Mouse (Mus musculus) CH12.LX (cell line): ENCODE data around the gene Nexn. TPM values are rescaled to one million over a fixed set of nuclear protein-coding genes. Genes with fewer than 3 reads are reported as not detected.

Experiments
- DNase-seq: peaks from one replicate; pipeline ENCODE4 v3.0.0-alpha.2; 2013; ENCODE audit errors: extremely low read depth
- H3K27ac ChIP-seq: 2 replicates; pipeline ENCODE4 v1.5.1; 2012; ENCODE audit warnings: low read depth, mild to moderate bottlenecking, control low read depth, moderate library complexity; ENCODE audit not compliant: insufficient read depth
- H3K27me3 ChIP-seq: replicated peaks from 2 replicates; pipeline ENCODE3; 2012; ENCODE audit warnings: inconsistent platforms
- H3K36me3 ChIP-seq, 2 experiments: replicated peaks in 1 of 2; 2 replicates each; pipeline versions ENCODE3 to v1.6.1; 2012; ENCODE audit warnings: inconsistent platforms in 1 of 2, low read length in 1 of 2, mild to moderate bottlenecking in 1 of 2, mixed read lengths in 1 of 2, moderate library complexity in 1 of 2; ENCODE audit not compliant: control insufficient read depth in 1 of 2, insufficient read depth in 1 of 2
- H3K4me1 ChIP-seq, 2 experiments: 2 replicates each; pipeline ENCODE4 v1.6.1; 2012; ENCODE audit warnings: inconsistent platforms in 1 of 2, moderate library complexity in 1 of 2; ENCODE audit not compliant: insufficient read depth in 2 of 2, control insufficient read depth in 1 of 2
- H3K4me2 ChIP-seq: 2 replicates; pipeline ENCODE4 v1.6.1; 2012; ENCODE audit warnings: low read depth, mild to moderate bottlenecking, control low read depth; ENCODE audit not compliant: poor library complexity, insufficient read depth, severe bottlenecking
- H3K4me3 ChIP-seq, 3 experiments: fragments of 150-350 bp in 1 of 3; sonication (generic) in 1 of 3; replicated peaks in 1 of 3; 2 replicates each; pipeline versions ENCODE3 to v1.5.1; 2011 to 2012; ENCODE audit warnings: low read depth in 2 of 3, low read length in 2 of 3, mild to moderate bottlenecking in 2 of 3, moderate library complexity in 2 of 3, control low read depth in 1 of 3, improper control_type of control experiment in 1 of 3, inconsistent platforms in 1 of 3, mixed read lengths in 1 of 3; ENCODE audit not compliant: poor library complexity in 1 of 3
- H3K79me2 ChIP-seq: replicated peaks from 2 replicates; pipeline ENCODE4 v1.6.1; 2012; ENCODE audit warnings: mild to moderate bottlenecking, moderate library complexity; ENCODE audit not compliant: control insufficient read depth, poor library complexity, insufficient read depth, severe bottlenecking; ENCODE audit errors: extremely low read depth
- H3K9ac ChIP-seq: 2 replicates; pipeline ENCODE4 v1.6.1; 2012; ENCODE audit warnings: low read depth, mild to moderate bottlenecking, control low read depth, moderate library complexity; ENCODE audit not compliant: insufficient read depth
- H3K9me3 ChIP-seq: replicated peaks from 2 replicates; pipeline ENCODE3; 2012; ENCODE audit warnings: low read length, inconsistent platforms, mixed read lengths
- CHD1 ChIP-seq: IDR thresholded peaks from 2 replicates; pipeline ENCODE4 v1.6.1; 2012; ENCODE audit warnings: low read depth, low read length, improper control_type of control experiment, inconsistent platforms
- CHD2 ChIP-seq: IDR thresholded peaks from 2 replicates; pipeline ENCODE4 v1.6.1; 2011; ENCODE audit warnings: low read length, improper control_type of control experiment
- CTCF ChIP-seq, 2 experiments: IDR thresholded peaks in 1 of 2; conservative IDR thresholded peaks in 1 of 2; 2 replicates each; pipeline ENCODE4 v1.5.1; 2011 to 2012; ENCODE audit warnings: low read depth in 2 of 2, low read length in 2 of 2, improper control_type of control experiment in 1 of 2, inconsistent platforms in 1 of 2, mild to moderate bottlenecking in 1 of 2, moderate library complexity in 1 of 2
- E2F4 ChIP-seq: IDR thresholded peaks from 2 replicates; pipeline ENCODE4 v1.6.1; 2011; ENCODE audit warnings: low read depth, low read length, improper control_type of control experiment; ENCODE audit not compliant: insufficient replicate concordance
- ELF1 ChIP-seq: IDR thresholded peaks from 2 replicates; pipeline ENCODE4 v1.6.1; 2014; ENCODE audit warnings: low read depth, mild to moderate bottlenecking, inconsistent platforms, low read length, improper control_type of control experiment
- EP300 ChIP-seq: IDR thresholded peaks from 2 replicates; pipeline ENCODE4 v1.6.1; 2011; ENCODE audit warnings: low read length, improper control_type of control experiment
- GABPA ChIP-seq: IDR thresholded peaks from 2 replicates; pipeline ENCODE4 v1.6.1; 2012; ENCODE audit warnings: low read depth, low read length, improper control_type of control experiment, inconsistent platforms; ENCODE audit not compliant: insufficient replicate concordance
- JUND ChIP-seq: conservative IDR thresholded peaks from 2 replicates; pipeline ENCODE4 v1.6.1; 2011; ENCODE audit warnings: low read depth, low read length, improper control_type of control experiment
- MAFK ChIP-seq: IDR thresholded peaks from 2 replicates; pipeline ENCODE4 v1.6.1; 2011; ENCODE audit warnings: low read length, improper control_type of control experiment; ENCODE audit not compliant: insufficient replicate concordance
- MAZ ChIP-seq: IDR thresholded peaks from 2 replicates; pipeline ENCODE4 v1.6.1; 2012; ENCODE audit warnings: low read depth, mild to moderate bottlenecking, inconsistent platforms, low read length, improper control_type of control experiment, moderate library complexity
- MEF2A ChIP-seq: IDR thresholded peaks from 2 replicates; pipeline ENCODE4 v1.6.1; 2014; ENCODE audit warnings: low read depth, mild to moderate bottlenecking, inconsistent platforms, low read length, improper control_type of control experiment, borderline replicate concordance
- MXI1 ChIP-seq: IDR thresholded peaks from 2 replicates; pipeline ENCODE4 v1.6.1; 2011; ENCODE audit warnings: mild to moderate bottlenecking, low read depth, low read length, improper control_type of control experiment
- MYC ChIP-seq: IDR thresholded peaks from 2 replicates; pipeline ENCODE4 v1.6.1; 2011; ENCODE audit warnings: low read depth, mild to moderate bottlenecking, improper control_type of control experiment, low read length
- NELFE ChIP-seq: IDR thresholded peaks from 2 replicates; pipeline ENCODE4 v1.6.1; 2011; ENCODE audit warnings: low read depth, low read length, improper control_type of control experiment
- POLR2A ChIP-seq: IDR thresholded peaks from 2 replicates; pipeline ENCODE4 v1.6.1; 2011; ENCODE audit warnings: low read depth, mild to moderate bottlenecking, improper control_type of control experiment, low read length
- POLR2AphosphoS2 ChIP-seq: IDR thresholded peaks from 2 replicates; pipeline ENCODE4 v1.6.1; 2011; ENCODE audit warnings: low read depth, low read length, improper control_type of control experiment
- RAD21 ChIP-seq: IDR thresholded peaks from 2 replicates; pipeline ENCODE4 v1.6.1; 2011; ENCODE audit warnings: low read depth, mild to moderate bottlenecking, low read length, improper control_type of control experiment, moderate library complexity
- RCOR1 ChIP-seq: conservative IDR thresholded peaks from 2 replicates; pipeline ENCODE4 v1.6.1; 2012; ENCODE audit warnings: low read depth, mild to moderate bottlenecking, inconsistent platforms, low read length, improper control_type of control experiment
- SIN3A ChIP-seq: IDR thresholded peaks from 2 replicates; pipeline ENCODE4 v1.6.1; 2012; ENCODE audit warnings: low read length, improper control_type of control experiment, inconsistent platforms
- TCF12 ChIP-seq: IDR thresholded peaks from 2 replicates; pipeline ENCODE4 v1.6.1; 2014; ENCODE audit warnings: low read depth, mild to moderate bottlenecking, inconsistent platforms, low read length, improper control_type of control experiment
- ZMIZ1 ChIP-seq: IDR thresholded peaks from 2 replicates; pipeline ENCODE4 v1.6.1; 2012; ENCODE audit warnings: low read depth, mild to moderate bottlenecking, inconsistent platforms, low read length, improper control_type of control experiment
- ZNF384 ChIP-seq: IDR thresholded peaks from 2 replicates; pipeline ENCODE4 v1.6.1; 2012; ENCODE audit warnings: low read depth, low read length, improper control_type of control experiment, inconsistent platforms
- dilution Hi-C: fragments of 300-500 bp; cut with MboI; formaldehyde crosslinking; loops from 2 replicates; pipeline ENCODE4 v1.14.3; 2020; ENCODE audit warnings: low sequenced_read_pairs; ENCODE audit not compliant: extremely low pct_unique_long_range_greater_than_20kb, extremely low pct_ligation_motif_present
- in situ Hi-C: fragments of 300-500 bp; cut with MboI; formaldehyde crosslinking; loops from 3 replicates; pipeline ENCODE4 v1.14.3; 2019; ENCODE audit warnings: low sequenced_read_pairs, low pct_ligation_motif_present, low pct_unique_long_range_greater_than_20kb, mixed read lengths
- polyA plus RNA-seq: library from polyadenylated mRNA; unstranded; fragments of >175 nt; gene quantifications from 2 replicates; pipeline ENCODE4 v1.2.1, GENCODE M21; 2012; ENCODE audit warnings: low read depth; ENCODE audit not compliant: insufficient read length
- total RNA-seq, 2 experiments: library from RNA; depleted of rRNA; stranded (reverse); fragments of 300-350 nt in 1 of 2; fragments of >200 nt in 1 of 2; gene quantifications; 2 replicates each; pipeline ENCODE4 v1.2.3; 2012 to 2014

Nexn gene
- total and polyA plus RNA-seq, 3 experiments, result 0.08 to 0.17 TPM; not detected in 1

- Histone ChIP-seq H3K9ac (peak overlapping the region; percentile 98), H3K79me2 (peaks cover 74% of the 10 kb centered on the region), H3K27ac (no peak overlapping the region), H3K9me3 (no peaks in the 10 kb centered on the region), H3K36me3 (peaks cover 30 to 62% of the 10 kb centered on the region in 2 experiments), H3K4me2 (peak overlapping the region; percentile 99), H3K27me3 (no peaks in the 10 kb centered on the region), H3K4me1 (peaks cover 5 to 42% of the 10 kb centered on the region in 2 experiments), H3K4me3 (peak overlapping the region in 2 of 3 experiments; percentile 18 to 84)
- dilution Hi-C loops (no loop called here), in situ Hi-C loops (no loop called here)
- DNase-seq, result no peak
- TF ChIP-seq SIN3A (0 out of 2 replicates have a peak, but pooled peaks have one; percentile 54), POLR2AphosphoS2 (no peak), MAZ (no peak)
These were observed 52.7 kb downstream of the Nexn start for GRCm38 (mm10) chr3:152213416-152213815.

- H3K4me3 ChIP-seq, result peak overlapping the region; percentile 78 to 92 (median 84)
- H3K9ac ChIP-seq, result peak overlapping the region; percentile 98
- peak overlapping the region; percentile 99 for H3K4me2 ChIP-seq
- H3K79me2 ChIP-seq, result peaks cover 63% of the 10 kb centered on the region
- H3K4me1 ChIP-seq, result peaks cover 6 to 56% of the 10 kb centered on the region in 2 experiments
- in situ Hi-C loops, result no loop called here
- peaks cover 20 to 60% of the 10 kb centered on the region in 2 experiments for H3K36me3 ChIP-seq
- no peaks in the 10 kb centered on the region for H3K9me3 ChIP-seq
- TF ChIP-seq E2F4 (no peak), MEF2A (no peak), MAZ (peak; percentile 15; the same call in 1 of the 2 replicates), JUND (no peak), CHD1 (no peak; the same call in 1 of the 2 replicates), MXI1 (peak; percentile 42; the same call in 1 of the 2 replicates), GABPA (no peak), SIN3A (peak; percentile 14), MYC (peak; percentile 9; the same call in 1 of the 2 replicates), CTCF (conservative IDR thresholded peaks at IDR 0.05 in 1 of 2, IDR thresholded peaks at IDR 0.05 in 1 of 2; ENCODE audit: low read depth in 2 of 2, low read length in 2 of 2) (no peak), CHD2 (no peak), TCF12 (no peak), RAD21 (no peak), POLR2A (peak; percentile 24; the same call in 1 of the 2 replicates), ELF1 (0 out of 2 replicates have a peak, but pooled peaks have one; percentile 7), ZNF384 (no peak), MAFK (no peak; the same call in 1 of the 2 replicates), RCOR1 (0 out of 2 replicates have a peak, but pooled peaks have one; percentile 50), NELFE (no peak), EP300 (no peak), ZMIZ1 (0 out of 2 replicates have a peak, but pooled peaks have one; percentile 36)
- TF ChIP-seq, all 38 proteins: peak for 8
- H3K27ac ChIP-seq, result no peak overlapping the region
- no peaks in the 10 kb centered on the region for H3K27me3 ChIP-seq
- no peak for DNase-seq
- dilution Hi-C loops, result no loop called here
These were observed 54.3 kb downstream of the Nexn start for GRCm38 (mm10) chr3:152211731-152212279.
